Mouse (Mus musculus) stomach, embryonic 16.5 days (tissue): ENCODE measurements around the gene Prune2. TPM values are rescaled to one million over a fixed set of nuclear protein-coding genes. Genes with fewer than 3 reads are reported as not detected.
A peak's percentile ranks its signal among the peaks of the same experiment; 100 is the strongest.

ENCODE experiments used
- ATAC-seq: fragments of 200-750 bp; cut with Nextera tagmentation; 2 replicates; pipeline ENCODE4 v1.8.0; 2017; ENCODE audit warnings: moderate number of reproducible peaks, moderate TSS enrichment; ENCODE audit not compliant: insufficient read depth, low FRiP score
- H3K27ac ChIP-seq: fragments of 300-500 bp; sonication (generic); 2 replicates; pipeline ENCODE4 v1.5.1; 2014; ENCODE audit warnings: low read length
- H3K27me3 ChIP-seq: fragments of 300-500 bp; sonication (generic); 2 replicates; pipeline ENCODE4 v1.6.1; 2014; ENCODE audit warnings: low read length, control low read depth, mixed read lengths; ENCODE audit not compliant: control insufficient read depth, insufficient read depth
- H3K36me3 ChIP-seq: fragments of 300-500 bp; sonication (generic); 2 replicates; pipeline ENCODE4 v1.6.1; 2014; ENCODE audit warnings: low read length; ENCODE audit not compliant: control insufficient read depth, insufficient read depth
- H3K4me1 ChIP-seq: fragments of 300-500 bp; sonication (generic); 2 replicates; pipeline ENCODE4 v1.6.1; 2014; ENCODE audit warnings: low read length, control low read depth, mixed read lengths; ENCODE audit not compliant: control insufficient read depth, insufficient read depth
- H3K4me2 ChIP-seq: fragments of 300-500 bp; sonication (generic); 2 replicates; pipeline ENCODE4 v1.6.1; 2014; ENCODE audit warnings: low read depth, low read length, mixed read lengths
- H3K4me3 ChIP-seq: fragments of 300-500 bp; sonication (generic); replicated peaks from 2 replicates; pipeline ENCODE4 v1.5.1; 2014; ENCODE audit warnings: mild to moderate bottlenecking, low read length
- H3K9ac ChIP-seq: fragments of 300-500 bp; sonication (generic); 2 replicates; pipeline ENCODE4 v1.6.1; 2014; ENCODE audit warnings: low read length
- H3K9me3 ChIP-seq: fragments of 300-500 bp; sonication (generic); replicated peaks from 2 replicates; pipeline ENCODE4 v1.6.1; 2016; ENCODE audit warnings: low read length, control low read depth; ENCODE audit not compliant: control insufficient read depth
- WGBS: fragments of 180-500 bp; shearing (Covaris S2); extraction: QIAGEN DNeasy Blood & Tissue Kit; methylation state at CpG from one replicate; pipeline ENCODE4 v1.1.7; 2014; 5-methylcytosine and 5-hydroxymethylcytosine counted together
- polyA plus RNA-seq: library from polyadenylated mRNA; unstranded; fragments of >200 nt; fragmentation: Nextera tagmentation; extraction: Ambion mirVana; gene quantifications from 2 replicates; pipeline ENCODE4 v1.2.1, GENCODE M21; 2015

The Prune2 gene
- polyA plus RNA-seq, 1 experiment from 2014 or later = 2.9 TPM

DNA sequence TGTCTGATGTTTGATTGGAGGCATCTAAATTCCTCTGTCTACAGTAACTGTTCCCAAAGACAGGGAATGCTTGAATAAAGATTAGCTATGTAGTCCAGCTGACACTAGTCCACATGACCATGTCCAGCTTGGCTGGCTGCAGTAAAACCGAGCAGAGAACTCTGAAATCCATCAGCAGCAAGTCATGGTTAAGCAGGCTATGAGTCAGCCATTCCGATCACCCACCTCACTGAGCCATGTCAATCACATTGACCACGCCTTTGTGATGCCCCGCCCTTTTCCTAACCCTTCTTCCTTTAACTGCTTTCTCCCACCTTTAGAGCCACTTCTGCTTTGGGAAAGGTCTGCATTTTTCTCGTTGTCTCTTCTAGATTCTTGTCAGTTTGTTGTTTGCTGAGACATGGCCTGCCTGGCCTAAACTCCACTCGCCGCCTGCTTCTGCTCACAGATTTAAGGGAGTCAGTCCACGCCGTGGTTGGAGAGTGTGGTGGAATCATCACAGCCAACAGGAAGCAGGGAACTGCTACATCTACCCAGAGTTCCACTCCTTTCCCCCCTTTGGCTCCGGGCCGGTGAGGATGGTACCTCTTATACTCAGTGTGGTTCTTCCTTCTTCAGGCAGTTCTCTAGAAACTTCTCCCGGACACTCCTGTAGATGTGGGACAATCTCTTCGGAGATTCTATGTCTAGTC is 307.9 kb downstream of the Prune2 start:
- Histone ChIP-seq H3K4me2 (no peak overlapping the region), H3K4me3 (no peak overlapping the region), H3K9ac (no peak overlapping the region), H3K27me3 (no peaks in the 10 kb centered on the region), H3K36me3 (no peaks in the 10 kb centered on the region), H3K27ac (no peak overlapping the region), H3K4me1 (no peaks in the 10 kb centered on the region), H3K9me3 (no peaks in the 10 kb centered on the region)
- ATAC-seq = no peak
- WGBS = 83% methylated on average over 13 of the region's 13 CpGs

- Histone ChIP-seq H3K36me3 (no peaks in the 10 kb centered on the region), H3K9ac (no peak overlapping the region), H3K4me3 (no peak overlapping the region), H3K4me2 (no peak overlapping the region), H3K4me1 (no peaks in the 10 kb centered on the region), H3K27me3 (no peaks in the 10 kb centered on the region), H3K27ac (no peak overlapping the region), H3K9me3 (no peaks in the 10 kb centered on the region)
- WGBS = 85% methylated on average over 9 of the region's 9 CpGs
- ATAC-seq = no peak
Observed at GRCm38 (mm10) chr19:17264481-17265196, 308.7 kb downstream of the Prune2 start.

DNA sequence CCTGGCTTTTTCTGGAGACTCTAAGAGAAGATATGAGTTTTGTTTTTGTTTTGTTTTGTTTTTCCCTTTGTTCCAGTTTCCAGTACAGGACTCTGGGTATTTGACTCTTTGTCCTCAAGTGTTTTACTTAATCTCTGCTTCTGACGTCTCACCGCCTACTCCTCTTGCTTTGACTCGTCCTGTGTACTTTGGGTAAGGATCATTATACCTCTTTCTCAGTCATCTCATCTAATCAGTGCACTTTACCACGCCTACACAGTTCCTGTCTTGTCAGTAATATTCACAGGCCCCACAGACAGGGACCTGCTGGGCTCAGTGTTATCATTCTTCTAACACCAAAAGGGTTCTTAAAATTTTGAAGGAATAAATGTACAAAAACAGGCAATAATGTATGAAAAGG is 312.8 kb downstream of the Prune2 start:
- Histone ChIP-seq H3K36me3 (no peaks in the 10 kb centered on the region), H3K4me1 (0 out of 2 replicates have a peak, but pooled peaks cover 6% of the 10 kb centered on the region), H3K9me3 (no peaks in the 10 kb centered on the region), H3K9ac (no peak overlapping the region), H3K4me2 (no peak overlapping the region), H3K4me3 (no peak overlapping the region), H3K27ac (no peak overlapping the region), H3K27me3 (no peaks in the 10 kb centered on the region)
- ATAC-seq = no peak
- WGBS = 78% methylated on average over 4 of the region's 4 CpGs

DNA sequence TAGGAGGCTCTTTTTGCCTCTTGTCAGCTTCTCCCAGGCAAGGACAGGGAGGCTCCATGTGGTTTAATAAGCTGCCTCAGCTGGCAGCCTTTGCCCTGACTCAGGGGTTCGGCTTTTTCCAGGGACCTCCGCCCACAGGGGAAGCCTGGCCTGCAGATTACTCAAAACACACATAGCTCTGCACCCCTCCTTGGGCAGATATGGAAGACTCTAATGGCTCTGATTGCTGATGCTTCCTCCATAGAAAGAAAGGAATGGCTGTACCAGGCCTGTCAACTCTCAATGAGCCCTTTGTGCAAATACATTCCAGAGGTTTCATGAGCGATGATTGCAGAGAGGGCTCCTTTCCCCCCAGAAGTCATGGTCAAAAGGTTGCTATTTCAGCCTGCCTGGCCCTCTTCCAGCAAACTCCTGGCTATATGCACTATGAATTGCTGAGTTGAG is 315.3 kb downstream of the Prune2 start:
- peak; percentile 56 for ATAC-seq
- no peak overlapping the region for H3K4me3 ChIP-seq
- no peak overlapping the region for H3K4me2 ChIP-seq
- no peaks in the 10 kb centered on the region for H3K36me3 ChIP-seq
- 0 out of 2 replicates have a peak, but pooled peaks cover 6% of the 10 kb centered on the region for H3K4me1 ChIP-seq
- no peaks in the 10 kb centered on the region for H3K9me3 ChIP-seq
- no peak overlapping the region for H3K9ac ChIP-seq
- no peaks in the 10 kb centered on the region for H3K27me3 ChIP-seq
- WGBS = 20% methylated on average over 3 of the region's 3 CpGs
- H3K27ac ChIP-seq = no peak overlapping the region

GRCm38 (mm10) chr19:17272988-17273387 is 317.1 kb downstream of the Prune2 start:
- no peaks in the 10 kb centered on the region for H3K36me3 ChIP-seq

More at GRCm38 (mm10) chr19:17272988-17273387, 317.1 kb downstream of the Prune2 start:
- Histone ChIP-seq H3K4me1 (0 out of 2 replicates have a peak, but pooled peaks cover 6% of the 10 kb centered on the region), H3K27ac (no peak overlapping the region), H3K9ac (no peak overlapping the region), H3K4me2 (no peak overlapping the region), H3K9me3 (no peaks in the 10 kb centered on the region), H3K4me3 (no peak overlapping the region), H3K27me3 (no peaks in the 10 kb centered on the region)
- no peak for ATAC-seq
- 79% methylated on average over 2 of the region's 2 CpGs for WGBS

Other genes with a start within 250 kb of the Prune2 start
- gene Vps13a, start 175.2 kb upstream of the Prune2 start, polyA plus RNA-seq = 8.8 and 10.0 TPM in 2 replicates
- gene Foxb2, start 82.3 kb upstream of the Prune2 start, polyA plus RNA-seq = not detected in 2 replicates